ENCODE assay signal across 7 mouse cellular contexts in the genomic region with DNA sequence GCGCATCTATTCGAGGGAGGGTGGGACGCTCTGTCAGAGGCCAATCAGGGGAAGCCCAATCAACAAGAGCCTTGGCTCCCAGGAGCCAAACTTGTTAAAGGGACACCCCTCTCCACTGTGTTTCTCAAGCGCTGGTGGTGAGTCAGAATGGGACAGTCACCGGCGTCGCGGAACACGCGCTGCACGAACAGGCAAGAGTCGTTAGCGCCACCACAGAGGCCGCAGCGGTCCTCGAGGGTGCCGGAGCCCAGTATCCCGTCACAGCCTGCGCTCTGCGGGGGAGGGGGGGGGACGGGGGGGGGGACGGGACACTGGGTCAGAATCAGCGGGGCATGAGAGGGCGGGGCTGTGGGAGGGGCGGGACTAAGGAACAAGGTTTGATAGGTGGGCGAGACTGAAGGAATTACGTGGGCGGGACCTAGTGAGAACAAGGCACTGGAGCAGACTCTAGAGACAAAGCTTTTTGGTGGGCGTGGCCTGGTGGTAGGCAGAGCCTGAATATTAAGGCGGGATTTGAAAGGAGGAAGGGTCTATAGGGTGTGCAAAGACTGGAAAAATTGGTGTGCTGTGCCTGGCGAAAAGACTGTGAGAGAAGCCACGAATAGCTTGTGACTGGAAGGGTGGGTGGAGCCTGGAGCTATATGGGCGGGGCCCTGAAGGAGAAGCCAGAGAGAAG. TPM values are rescaled to one million over a fixed set of nuclear protein-coding genes. Genes with fewer than 3 reads are reported as not detected.
DNase-seq lines count a peak whose midpoint lies in the region; ATAC-seq lines count a peak whose summit lies in the region.

No protein-coding gene starts in this region.

- peaks cover 51% of the 10 kb centered on the region for H3K27me3 ChIP-seq in erythroblast, embryonic 14.5 days (ENCODE audit: control insufficient read depth)
- peaks cover 79% of the 10 kb centered on the region for H3K27me3 ChIP-seq in neural tube, embryonic 11.5 days (ENCODE audit: control insufficient read depth, insufficient read depth, low read length)

- H3K36me3 ChIP-seq in erythroblast, embryonic 14.5 days (ENCODE audit: control insufficient read depth) = peaks cover 3% of the 10 kb centered on the region; the same call in 1 of the 2 replicates
- no peaks in the 10 kb centered on the region for H3K36me3 ChIP-seq in neural tube, embryonic 11.5 days (ENCODE audit: control insufficient read depth, insufficient read depth, low read length)

- H3K4me1 ChIP-seq in erythroblast, embryonic 14.5 days (ENCODE audit: control insufficient read depth) = peaks cover 85% of the 10 kb centered on the region
- peaks cover 7% of the 10 kb centered on the region; the same call in 1 of the 2 replicates for H3K4me1 ChIP-seq in neural tube, embryonic 11.5 days (ENCODE audit: control insufficient read depth, insufficient read depth, low read length)

- peak; percentile 75 for ATAC-seq in inflammation-experienced regulatory T-cells, adult 6 months
- ATAC-seq in neural tube, embryonic 11.5 days (ENCODE audit: insufficient read depth, low FRiP score, low TSS enrichment) = peak; percentile 58

- H3K9ac ChIP-seq in neural tube, embryonic 11.5 days (ENCODE audit: low read length) = no peak overlapping the region

- peaks cover 17% of the 10 kb centered on the region for H3K9me3 ChIP-seq in erythroblast, embryonic 14.5 days (ENCODE audit: control insufficient read depth, low read length)
- no peaks in the 10 kb centered on the region for H3K9me3 ChIP-seq in neural tube, embryonic 11.5 days (ENCODE audit: control insufficient read depth, low read length)

- peak; percentile 94 for DNase-seq in ES-CJ7 (ENCODE audit: low read depth, low spot score)
- DNase-seq in WW6 (ENCODE audit: low read depth, low spot score) = peak; percentile 67
- peak; percentile 56 to 74 for DNase-seq in lung, adult 18-20 months
- DNase-seq in neural tube, embryonic 11.5 days (ENCODE audit: low spot score) = peak; percentile 66
- no peak for DNase-seq in right cerebral cortex, postnatal 14 days

- H3K4me2 ChIP-seq in neural tube, embryonic 11.5 days (ENCODE audit: low read depth) = peak overlapping the region; percentile 38

- H3K27ac ChIP-seq in neural tube, embryonic 11.5 days (ENCODE audit: low read depth, low read length) = no peak overlapping the region

- H3K4me3 ChIP-seq in erythroblast, embryonic 14.5 days (replicated peaks) = peak overlapping the region; percentile 69
- peak overlapping the region; percentile 23 for H3K4me3 ChIP-seq in neural tube, embryonic 11.5 days (ENCODE audit: low read depth, low read length)

- under 1% methylated on average over 29 of the region's 33 CpGs for WGBS in neural tube, embryonic 11.5 days

RNA-seq across cellular contexts. Expression of gene Adamtsl5, which starts 5.3 kb away (rescaled TPM):
- 2.2 and 2.6 TPM in 2 replicates for polyA plus RNA-seq in erythroblast, embryonic 14.5 days (2012)
- not detected for polyA plus RNA-seq in inflammation-experienced regulatory T-cells, adult 6 months (2017; shearing (Covaris generic))
- polyA plus RNA-seq in neural tube, embryonic 11.5 days (2014; fragmentation: Nextera tagmentation; extraction: Ambion mirVana) = 0.17 and 0.27 TPM in 2 replicates

RNA-seq across cellular contexts. Expression of gene Reep6, which starts 13.1 kb away (rescaled TPM):
- polyA plus RNA-seq in erythroblast, embryonic 14.5 days (2012) = 18.8 and 21.4 TPM in 2 replicates
- polyA plus RNA-seq in inflammation-experienced regulatory T-cells, adult 6 months (2017; shearing (Covaris generic)) = not detected
- polyA plus RNA-seq in neural tube, embryonic 11.5 days (2014; fragmentation: Nextera tagmentation; extraction: Ambion mirVana) = 4.2 and 5.5 TPM in 2 replicates

RNA-seq across cellular contexts. Expression of gene Plk5, which starts 13.4 kb away (rescaled TPM):
- polyA plus RNA-seq in erythroblast, embryonic 14.5 days (2012) = not detected in 2 replicates
- not detected for polyA plus RNA-seq in inflammation-experienced regulatory T-cells, adult 6 months (2017; shearing (Covaris generic))
- polyA plus RNA-seq in neural tube, embryonic 11.5 days (2014; fragmentation: Nextera tagmentation; extraction: Ambion mirVana) = 0.17 TPM in 1 of 2 replicates, not detected in the other

RNA-seq across cellular contexts. Expression of gene Pcsk4, which starts 13.6 kb away (rescaled TPM):
- 0.55 and 0.65 TPM in 2 replicates for polyA plus RNA-seq in erythroblast, embryonic 14.5 days (2012)
- 10 to 100 TPM in 1 of 3 experiments, 1 to 10 TPM in 2; 2.2 to 10.8 (median 9.5) TPM for polyA plus RNA-seq in inflammation-experienced regulatory T-cells, adult 6 months (2017; shearing (Covaris generic))
- polyA plus RNA-seq in neural tube, embryonic 11.5 days (2014; fragmentation: Nextera tagmentation; extraction: Ambion mirVana) = 2.0 and 2.4 TPM in 2 replicates

RNA-seq across cellular contexts. Expression of gene 2310011J03Rik, which starts 22.6 kb away (rescaled TPM):
- polyA plus RNA-seq in erythroblast, embryonic 14.5 days (2012) = 10.6 and 12.9 TPM in 2 replicates
- polyA plus RNA-seq in inflammation-experienced regulatory T-cells, adult 6 months (2017; shearing (Covaris generic)) = 10 to 100 TPM; 38.1 to 52.1 (median 41.8) TPM
- polyA plus RNA-seq in neural tube, embryonic 11.5 days (2014; fragmentation: Nextera tagmentation; extraction: Ambion mirVana) = 37.3 and 40.5 TPM in 2 replicates
